Mouse (Mus musculus): ENCODE results near the gene Prol1. TPM values are rescaled to one million over a fixed set of nuclear protein-coding genes. Genes with fewer than 3 reads are reported as not detected.
"Not testable (repeated sequence)": the region's sequence is repeated elsewhere in the genome, so short reads cannot be mapped to it uniquely, and the experiment has no call there.

Prol1 gene
- polyA plus RNA-seq (2015; fragmentation: Nextera tagmentation; extraction: Ambion mirVana) = not detected in 2 replicates

GRCm38 (mm10) chr5:88317012-88317411, at the start of gene Prol1:
Gene Prol1, plus strand, starts transcription at chr5:88317312.
- H3K36me3 ChIP-seq = no peaks in the 10 kb centered on the region
- H3K4me3 ChIP-seq = no peak within 1 kb of the TSS
- H3K4me1 ChIP-seq (replicated peaks) = no peaks in the 10 kb centered on the region
- no peak for ATAC-seq (ENCODE audit: low read depth)
- no peak within 1 kb of the TSS for H3K9ac ChIP-seq
- 94% methylated on average over 1 of the region's 1 CpGs for WGBS
- H3K27me3 ChIP-seq = no peaks in the 10 kb centered on the region
- no peaks in the 10 kb centered on the region for H3K9me3 ChIP-seq
- H3K27ac ChIP-seq (replicated peaks) = no peak within 1 kb of the TSS
- no peak within 1 kb of the TSS for H3K4me2 ChIP-seq

- no peak for ATAC-seq (ENCODE audit: low read depth)
- Histone ChIP-seq H3K4me1 (replicated peaks) (no peaks in the 10 kb centered on the region), H3K9ac (no peak within 1 kb of the TSS), H3K27me3 (no peaks in the 10 kb centered on the region), H3K4me3 (no peak within 1 kb of the TSS), H3K36me3 (no peaks in the 10 kb centered on the region), H3K27ac (replicated peaks) (no peak within 1 kb of the TSS), H3K9me3 (no peaks in the 10 kb centered on the region), H3K4me2 (no peak within 1 kb of the TSS)
- WGBS = 93% methylated on average over 1 of the region's 1 CpGs
Measured at GRCm38 (mm10) chr5:88268619-88269018, 48.5 kb upstream of the Prol1 start, which contains the start of gene Gm7714. Gene Gm7714, plus strand, starts transcription at chr5:88268919.

- H3K36me3 ChIP-seq; H3K9ac ChIP-seq; ATAC-seq (ENCODE audit: low read depth); H3K9me3 ChIP-seq; H3K4me3 ChIP-seq; H3K4me1 ChIP-seq (replicated peaks); H3K4me2 ChIP-seq; H3K27me3 ChIP-seq; H3K27ac ChIP-seq (replicated peaks): not testable (repeated sequence)
- WGBS = 69% methylated on average over 3 of the region's 3 CpGs
Measured at GRCm38 (mm10) chr5:88311307-88311706, 5.8 kb upstream of the Prol1 start.

- H3K9ac ChIP-seq; H3K27ac ChIP-seq (replicated peaks); H3K4me1 ChIP-seq (replicated peaks); H3K4me3 ChIP-seq; H3K27me3 ChIP-seq; ATAC-seq (ENCODE audit: low read depth); H3K36me3 ChIP-seq; H3K4me2 ChIP-seq; H3K9me3 ChIP-seq: not testable (repeated sequence)
- 46% methylated on average over 2 of the region's 2 CpGs for WGBS
Measured at GRCm38 (mm10) chr5:88348533-88348932, 31.4 kb downstream of the Prol1 start.

GRCm38 (mm10) chr5:88364768-88365167, 47.7 kb downstream of the Prol1 start:
- no peaks in the 10 kb centered on the region for H3K9me3 ChIP-seq
- H3K4me3 ChIP-seq = no peak overlapping the region
- 11% methylated on average over 5 of the region's 5 CpGs for WGBS
- ATAC-seq (ENCODE audit: low read depth) = no peak
- no peaks in the 10 kb centered on the region for H3K36me3 ChIP-seq
- no peak overlapping the region for H3K4me2 ChIP-seq
- H3K27me3 ChIP-seq = no peaks in the 10 kb centered on the region
- H3K27ac ChIP-seq (replicated peaks) = no peak overlapping the region
- no peak overlapping the region for H3K9ac ChIP-seq
- no peaks in the 10 kb centered on the region for H3K4me1 ChIP-seq (replicated peaks)

GRCm38 (mm10) chr5:88366886-88367285, 49.8 kb downstream of the Prol1 start:
- H3K27me3 ChIP-seq = no peaks in the 10 kb centered on the region
- no peak overlapping the region for H3K4me3 ChIP-seq
- H3K4me2 ChIP-seq = no peak overlapping the region
- ATAC-seq (ENCODE audit: low read depth) = no peak
- H3K36me3 ChIP-seq = no peaks in the 10 kb centered on the region
- H3K4me1 ChIP-seq (replicated peaks) = no peaks in the 10 kb centered on the region
- no peak overlapping the region for H3K27ac ChIP-seq (replicated peaks)
- WGBS = 75% methylated on average over 1 of the region's 1 CpGs
- H3K9me3 ChIP-seq = no peaks in the 10 kb centered on the region
- H3K9ac ChIP-seq = no peak overlapping the region

GRCm38 (mm10) chr5:88370578-88371232, 53.6 kb downstream of the Prol1 start:
- H3K9me3 ChIP-seq = no peaks in the 10 kb centered on the region
- no peak for ATAC-seq (ENCODE audit: low read depth)
- H3K27me3 ChIP-seq = no peaks in the 10 kb centered on the region

GRCm38 (mm10) chr5:88372563-88372962, 55.5 kb downstream of the Prol1 start:
- Histone ChIP-seq H3K4me2 (no peak overlapping the region), H3K9ac (no peak overlapping the region)
- WGBS = 87% methylated on average over 6 of the region's 6 CpGs

More at GRCm38 (mm10) chr5:88370578-88371232, 53.6 kb downstream of the Prol1 start:
- Histone ChIP-seq H3K4me2 (no peak overlapping the region), H3K4me1 (replicated peaks) (no peaks in the 10 kb centered on the region), H3K4me3 (no peak overlapping the region), H3K36me3 (no peaks in the 10 kb centered on the region), H3K9ac (no peak overlapping the region), H3K27ac (replicated peaks) (no peak overlapping the region)
- WGBS = 86% methylated on average over 6 of the region's 6 CpGs

GRCm38 (mm10) chr5:88375808-88376207, 58.7 kb downstream of the Prol1 start, which contains the start of gene Amtn:
Gene Amtn, plus strand, starts transcription at chr5:88376108.
- Histone ChIP-seq H3K4me2 (no peak within 1 kb of the TSS), H3K27ac (replicated peaks) (no peak within 1 kb of the TSS), H3K27me3 (no peaks in the 10 kb centered on the region), H3K36me3 (no peaks in the 10 kb centered on the region), H3K9me3 (no peaks in the 10 kb centered on the region), H3K4me1 (replicated peaks) (no peaks in the 10 kb centered on the region), H3K9ac (no peak within 1 kb of the TSS), H3K4me3 (no peak within 1 kb of the TSS)
- no peak for ATAC-seq (ENCODE audit: low read depth)
- 85% methylated on average over 4 of the region's 4 CpGs for WGBS

More at GRCm38 (mm10) chr5:88372563-88372962, 55.5 kb downstream of the Prol1 start:
- H3K36me3 ChIP-seq = no peaks in the 10 kb centered on the region
- H3K27ac ChIP-seq (replicated peaks) = no peak overlapping the region
- H3K4me1 ChIP-seq (replicated peaks) = no peaks in the 10 kb centered on the region
- H3K9me3 ChIP-seq = no peaks in the 10 kb centered on the region
- no peak for ATAC-seq (ENCODE audit: low read depth)
- H3K4me3 ChIP-seq = no peak overlapping the region
- H3K27me3 ChIP-seq = no peaks in the 10 kb centered on the region

Other genes with a start within 250 kb of the Prol1 start
- not detected in 2 replicates for gene Smr2, start 230.8 kb upstream of the Prol1 start, polyA plus RNA-seq (2015; fragmentation: Nextera tagmentation; extraction: Ambion mirVana)
- not detected in 2 replicates for gene Gm11116, start 205.8 kb upstream of the Prol1 start, polyA plus RNA-seq (2015; fragmentation: Nextera tagmentation; extraction: Ambion mirVana)
- not detected in 2 replicates for gene Gm11115, start 163.2 kb upstream of the Prol1 start, polyA plus RNA-seq (2015; fragmentation: Nextera tagmentation; extraction: Ambion mirVana)
- not detected in 2 replicates for gene Gm7714, start 48.4 kb upstream of the Prol1 start, polyA plus RNA-seq (2015; fragmentation: Nextera tagmentation; extraction: Ambion mirVana)
- gene Amtn, start 58.8 kb downstream of the Prol1 start, polyA plus RNA-seq (2015; fragmentation: Nextera tagmentation; extraction: Ambion mirVana) = not detected in 2 replicates
- not detected in 2 replicates for gene Ambn, start 138.7 kb downstream of the Prol1 start, polyA plus RNA-seq (2015; fragmentation: Nextera tagmentation; extraction: Ambion mirVana)
- not detected in 2 replicates for gene Enam, start 170.7 kb downstream of the Prol1 start, polyA plus RNA-seq (2015; fragmentation: Nextera tagmentation; extraction: Ambion mirVana)
- 0.17 and 0.29 TPM in 2 replicates for gene Jchain, start 210.6 kb downstream of the Prol1 start, polyA plus RNA-seq (2015; fragmentation: Nextera tagmentation; extraction: Ambion mirVana)
- gene Utp3, start 237.2 kb downstream of the Prol1 start, polyA plus RNA-seq (2015; fragmentation: Nextera tagmentation; extraction: Ambion mirVana) = 52.0 and 52.3 TPM in 2 replicates
- 291 TPM in 2 replicates for gene Rufy3, start 247.7 kb downstream of the Prol1 start, polyA plus RNA-seq (2015; fragmentation: Nextera tagmentation; extraction: Ambion mirVana)

Data from neural tube, embryonic 13.5 days (tissue).